Mouse (Mus musculus) erythroblast, embryonic 14.5 days (primary cell): ENCODE measurements around the gene Ccdc124.

Source experiments
- GATA1 ChIP-seq: IDR thresholded peaks from 2 replicates; pipeline ENCODE4 v1.6.1; 2012; ENCODE audit warnings: low read length, inconsistent platforms, mixed read lengths
- TAL1 ChIP-seq: IDR thresholded peaks from 3 replicates; pipeline ENCODE4 v1.6.1; 2012; ENCODE audit warnings: low read length, inconsistent platforms, mixed read lengths

DNA sequence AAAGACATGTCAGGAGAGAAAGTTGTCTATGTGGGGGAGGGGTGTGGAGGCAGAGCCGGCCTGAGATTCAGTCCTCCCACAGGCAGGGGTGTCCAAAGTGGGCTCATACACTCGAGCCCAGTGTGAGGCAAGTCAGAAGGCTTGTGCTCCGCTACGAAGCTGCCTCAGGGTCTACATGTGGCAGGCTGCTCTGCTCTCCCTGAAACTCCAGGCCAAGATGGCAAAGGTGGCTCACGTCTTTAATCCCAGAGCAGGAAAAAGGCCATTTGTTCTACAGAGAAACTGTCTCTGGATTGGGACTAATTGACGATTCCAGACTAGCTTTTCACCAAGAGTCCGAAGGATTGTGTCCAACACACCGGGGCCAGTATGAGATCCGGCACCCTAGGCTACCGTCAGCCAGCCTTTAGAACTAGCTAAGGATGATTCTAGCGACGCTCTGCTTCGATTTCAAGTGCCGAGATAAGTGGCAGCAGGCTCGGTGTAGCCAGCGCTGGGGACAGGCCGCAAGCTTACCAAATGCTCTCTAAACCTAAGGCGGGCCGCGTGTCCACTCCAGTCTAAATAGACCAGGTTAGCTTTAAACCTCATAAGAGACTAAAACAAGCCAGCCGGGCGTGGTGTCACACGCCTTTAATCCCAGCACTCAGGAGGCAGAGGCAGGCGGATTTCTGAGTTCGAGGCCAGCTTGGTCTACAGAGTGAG, 22.7 kb upstream of the Ccdc124 start:
- no peak for TF ChIP-seq GATA1
- no peak for TF ChIP-seq TAL1
